Mouse (Mus musculus) heart, postnatal 25 days (tissue): ENCODE measurements around the gene Arhgef16. TPM values are rescaled to one million over a fixed set of nuclear protein-coding genes. Genes with fewer than 3 reads are reported as not detected.

Experiments
- DNase-seq: peaks from one replicate; pipeline ENCODE4 v3.0.0; 2022; ENCODE audit warnings: low spot score
- intact Hi-C: fragments of 180-260 bp; cut with DNase I; formaldehyde crosslinking; loops from one replicate; pipeline ENCODE4 v1.15.1; 2025
- total RNA-seq, 2 experiments: library from RNA; stranded (reverse); gene quantifications; 2 replicates each; pipeline ENCODE4 v1.2.3; 2021

Arhgef16 gene
- total RNA-seq, 2 experiments from 2014 or later: 0.36 to 0.62 TPM

GRCm38 (mm10) chr4:154236893-154237292, 64.6 kb downstream of the Arhgef16 start:
- intact Hi-C loops: no loop called here
- no peak for DNase-seq

GRCm38 (mm10) chr4:154236001-154236400, 65.5 kb downstream of the Arhgef16 start:
- no peak for DNase-seq
- intact Hi-C loops: no loop called here

GRCm38 (mm10) chr4:154232295-154232694, 69.2 kb downstream of the Arhgef16 start:
- intact Hi-C loops: no loop called here

DNA sequence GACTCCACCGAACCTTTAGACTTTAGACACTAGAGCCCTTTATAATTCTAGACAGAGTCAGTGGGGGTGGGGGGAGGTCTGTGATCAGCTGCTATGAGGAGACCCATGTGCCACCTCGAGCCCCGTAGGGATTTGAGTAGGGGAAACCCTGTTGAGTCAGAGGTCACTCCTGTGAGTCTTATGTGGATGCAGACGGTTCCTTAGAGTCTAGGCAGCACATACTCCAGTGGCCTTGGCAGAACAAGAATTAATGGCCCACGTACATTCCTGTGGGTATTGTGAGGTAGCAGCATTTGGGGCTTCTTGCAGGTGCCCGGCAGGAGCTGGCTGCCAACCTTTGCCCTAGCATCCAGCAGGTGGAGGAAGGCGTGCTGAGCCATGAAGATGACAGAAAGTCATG, 70.1 kb downstream of the Arhgef16 start:
- DNase-seq: no peak
- intact Hi-C loops: no loop called here

More at GRCm38 (mm10) chr4:154232295-154232694, 69.2 kb downstream of the Arhgef16 start:
- peak; percentile 61 for DNase-seq

DNA sequence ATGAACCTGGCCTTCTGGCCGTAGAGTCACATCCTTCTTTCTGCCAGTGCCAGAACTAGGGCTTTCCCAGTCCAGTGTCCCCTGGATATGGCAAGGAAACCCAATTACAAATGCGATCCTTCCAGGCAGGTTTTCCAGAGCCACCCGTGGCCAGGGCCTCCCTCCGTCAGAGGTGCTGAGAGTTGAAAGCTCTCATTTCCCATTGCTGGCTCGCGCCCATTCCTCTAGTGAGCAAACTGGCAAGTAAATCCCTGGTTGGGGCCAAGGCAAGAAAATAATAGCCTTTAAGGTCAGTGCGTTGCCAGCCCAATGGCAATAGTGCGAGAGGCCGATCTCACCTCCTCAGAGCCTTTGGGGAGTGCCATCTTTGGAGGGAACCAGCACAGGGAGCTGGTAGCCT, 71.9 kb downstream of the Arhgef16 start:
- intact Hi-C loops: no loop called here
- DNase-seq: no peak

Other genes starting within 250 kb of the Arhgef16 start
- gene Trp73, start 161.5 kb downstream of the Arhgef16 start, total RNA-seq: not detected
- gene Wrap73, start 159.3 kb downstream of the Arhgef16 start, total RNA-seq: 10 to 100 TPM; 10.9 to 11.6 TPM
- gene Tprgl, start 141.0 kb downstream of the Arhgef16 start, total RNA-seq: 100 to 1,000 TPM; 118 to 124 TPM
- gene Megf6, start 130.9 kb downstream of the Arhgef16 start, total RNA-seq: 1 to 10 TPM; 7.4 to 8.9 TPM
- gene B230104I21Rik, start 34.5 kb upstream of the Arhgef16 start, total RNA-seq: not detected